Mouse (Mus musculus): ENCODE measurements around the gene Nxph1. TPM values are rescaled to one million over a fixed set of nuclear protein-coding genes. Genes with fewer than 3 reads are reported as not detected.
A peak's percentile ranks its signal among the peaks of the same experiment; 100 is the strongest.

The Nxph1 gene
- polyA plus RNA-seq (2016; fragmentation: Nextera tagmentation; extraction: Ambion mirVana) = 15.7 and 16.5 TPM in 2 replicates

GRCm38 (mm10) chr6:8948131-8948470 is at the start of gene Nxph1:
Gene Nxph1, plus strand, starts transcription at chr6:8948431.
- Histone ChIP-seq H3K4me1 (peaks cover 29% of the 10 kb centered on the region), H3K27me3 (peaks cover 59% of the 10 kb centered on the region), H3K27ac (replicated peaks) (peak within 1 kb of the TSS; percentile 63; the same call in 1 of the 2 replicates), H3K9me3 (no peaks in the 10 kb centered on the region), H3K9ac (replicated peaks) (peak within 1 kb of the TSS; percentile 59), H3K4me3 (peak within 1 kb of the TSS; percentile 51), H3K4me2 (replicated peaks) (peak within 1 kb of the TSS; percentile 93), H3K36me3 (no peaks in the 10 kb centered on the region)
- WGBS = under 1% methylated on average over 16 of the region's 16 CpGs
- peak; percentile 16 for ATAC-seq (ENCODE audit: low FRiP score, low read depth)

- Histone ChIP-seq H3K9me3 (no peaks in the 10 kb centered on the region), H3K4me1 (peaks cover 16% of the 10 kb centered on the region), H3K9ac (replicated peaks) (no peak overlapping the region), H3K4me2 (replicated peaks) (no peak overlapping the region), H3K27ac (replicated peaks) (no peak overlapping the region; the same call in 1 of the 2 replicates), H3K27me3 (no peaks in the 10 kb centered on the region), H3K4me3 (no peak overlapping the region), H3K36me3 (no peaks in the 10 kb centered on the region)
- WGBS = 46% methylated on average over 7 of the region's 7 CpGs
- no peak for ATAC-seq (ENCODE audit: low FRiP score, low read depth)
These were observed 48.1 kb upstream of the Nxph1 start for GRCm38 (mm10) chr6:8900021-8900728.

DNA sequence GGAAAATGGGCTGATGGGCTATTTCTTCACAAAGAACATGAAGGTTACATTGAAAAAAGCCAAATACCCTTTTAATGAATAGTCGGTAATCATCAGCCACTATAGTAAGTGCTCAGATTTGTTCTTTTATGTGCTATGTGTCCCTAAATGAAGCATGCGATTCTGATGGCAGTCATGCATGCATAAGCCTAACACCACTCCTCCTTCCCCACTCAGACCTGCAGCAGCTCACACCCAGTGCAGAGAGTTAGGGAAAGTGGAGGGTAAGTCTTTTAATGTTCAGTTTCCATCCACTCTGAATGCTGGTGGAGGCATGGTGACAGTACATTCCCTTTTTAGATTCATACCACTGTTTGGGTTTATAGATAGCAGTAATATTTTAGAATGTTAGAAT is 47.5 kb upstream of the Nxph1 start:
- Histone ChIP-seq H3K4me1 (peaks cover 16% of the 10 kb centered on the region), H3K27me3 (no peaks in the 10 kb centered on the region), H3K4me3 (no peak overlapping the region), H3K4me2 (replicated peaks) (no peak overlapping the region), H3K9ac (replicated peaks) (no peak overlapping the region), H3K9me3 (no peaks in the 10 kb centered on the region), H3K36me3 (no peaks in the 10 kb centered on the region), H3K27ac (replicated peaks) (no peak overlapping the region; the same call in 1 of the 2 replicates)
- WGBS = 18% methylated on average over 2 of the region's 2 CpGs
- ATAC-seq (ENCODE audit: low FRiP score, low read depth) = no peak

DNA sequence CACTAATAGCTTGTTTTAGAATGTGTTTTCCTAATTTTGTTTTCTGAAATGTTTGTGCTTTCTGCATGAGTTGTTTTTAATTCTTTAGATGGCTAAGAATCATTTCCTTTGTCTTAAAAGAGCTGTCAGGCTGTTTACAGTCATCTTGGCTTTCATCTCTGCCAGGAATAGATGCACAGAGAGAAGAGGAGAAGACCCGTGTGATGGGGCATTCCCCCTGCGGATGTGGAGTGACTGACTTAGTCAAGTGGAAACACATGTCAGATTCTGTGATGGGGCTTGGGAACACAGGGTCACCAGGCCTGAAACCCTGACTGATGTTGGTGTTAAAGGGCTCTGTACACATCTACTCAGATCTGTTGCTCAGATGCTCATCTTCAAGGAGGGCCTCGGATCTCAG is 40.3 kb upstream of the Nxph1 start:
- no peak overlapping the region for H3K4me2 ChIP-seq (replicated peaks)
- no peak for ATAC-seq (ENCODE audit: low FRiP score, low read depth)
- WGBS = 63% methylated on average over 3 of the region's 3 CpGs
- H3K4me1 ChIP-seq = no peaks in the 10 kb centered on the region
- no peak overlapping the region for H3K27ac ChIP-seq (replicated peaks)
- no peak overlapping the region for H3K4me3 ChIP-seq
- H3K27me3 ChIP-seq = no peaks in the 10 kb centered on the region
- no peaks in the 10 kb centered on the region for H3K36me3 ChIP-seq
- H3K9me3 ChIP-seq = no peaks in the 10 kb centered on the region
- no peak overlapping the region for H3K9ac ChIP-seq (replicated peaks)

- no peak overlapping the region for H3K9ac ChIP-seq (replicated peaks)
- H3K27me3 ChIP-seq = no peaks in the 10 kb centered on the region
- H3K36me3 ChIP-seq = no peaks in the 10 kb centered on the region
- H3K9me3 ChIP-seq = no peaks in the 10 kb centered on the region
- H3K27ac ChIP-seq (replicated peaks) = no peak overlapping the region
- no peak overlapping the region for H3K4me3 ChIP-seq
- ATAC-seq (ENCODE audit: low FRiP score, low read depth) = no peak
- H3K4me1 ChIP-seq = no peaks in the 10 kb centered on the region
- no peak overlapping the region for H3K4me2 ChIP-seq (replicated peaks)
These were observed 34.8 kb upstream of the Nxph1 start for GRCm38 (mm10) chr6:8913404-8913803.

DNA sequence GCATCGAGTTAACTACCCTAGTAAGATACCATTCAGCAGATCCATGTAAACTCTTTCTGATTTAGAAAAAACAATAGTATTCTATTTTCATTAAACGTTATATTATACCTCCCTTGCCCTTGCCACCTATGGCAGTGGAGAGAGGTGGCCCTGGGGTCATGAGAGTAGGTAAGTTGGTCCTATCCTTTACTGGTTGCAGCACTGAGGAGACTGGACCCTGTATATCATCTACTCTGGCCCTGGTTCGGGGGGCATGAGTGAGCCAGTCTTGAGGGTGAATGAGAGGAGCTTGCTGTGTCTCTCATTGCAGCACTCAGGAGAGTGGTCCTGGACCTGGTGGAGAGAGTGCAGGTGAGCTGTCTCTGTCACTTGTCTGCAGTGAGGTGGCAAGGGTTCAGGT is 33.5 kb upstream of the Nxph1 start:
- no peak overlapping the region for H3K4me3 ChIP-seq
- no peak overlapping the region for H3K27ac ChIP-seq (replicated peaks)
- H3K9me3 ChIP-seq = no peaks in the 10 kb centered on the region
- ATAC-seq (ENCODE audit: low FRiP score, low read depth) = no peak
- H3K4me1 ChIP-seq = no peaks in the 10 kb centered on the region
- WGBS = 83% methylated on average over 3 of the region's 3 CpGs
- no peaks in the 10 kb centered on the region for H3K27me3 ChIP-seq
- no peak overlapping the region for H3K4me2 ChIP-seq (replicated peaks)
- H3K9ac ChIP-seq (replicated peaks) = no peak overlapping the region
- H3K36me3 ChIP-seq = no peaks in the 10 kb centered on the region

- H3K4me3 ChIP-seq = no peak overlapping the region
- no peak for ATAC-seq (ENCODE audit: low FRiP score, low read depth)
- no peak overlapping the region for H3K27ac ChIP-seq (replicated peaks)
- no peaks in the 10 kb centered on the region for H3K4me1 ChIP-seq
- WGBS = 88% methylated on average over 6 of the region's 6 CpGs
- H3K4me2 ChIP-seq (replicated peaks) = no peak overlapping the region
- H3K36me3 ChIP-seq = no peaks in the 10 kb centered on the region
- H3K9me3 ChIP-seq = no peaks in the 10 kb centered on the region
- no peaks in the 10 kb centered on the region for H3K27me3 ChIP-seq
- no peak overlapping the region for H3K9ac ChIP-seq (replicated peaks)
These were observed 23.8 kb upstream of the Nxph1 start for GRCm38 (mm10) chr6:8924481-8924880.

- Histone ChIP-seq H3K36me3 (no peaks in the 10 kb centered on the region), H3K4me1 (no peaks in the 10 kb centered on the region), H3K4me2 (replicated peaks) (no peak overlapping the region), H3K9me3 (no peaks in the 10 kb centered on the region), H3K4me3 (no peak overlapping the region), H3K9ac (replicated peaks) (no peak overlapping the region), H3K27me3 (no peaks in the 10 kb centered on the region), H3K27ac (replicated peaks) (no peak overlapping the region)
- 45% methylated on average over 5 of the region's 5 CpGs for WGBS
- ATAC-seq (ENCODE audit: low FRiP score, low read depth) = no peak; the same call in 1 of the 2 replicates
These were observed 13.0 kb upstream of the Nxph1 start for GRCm38 (mm10) chr6:8935241-8935640.

- WGBS = 19% methylated on average over 5 of the region's 5 CpGs
- Histone ChIP-seq H3K9ac (replicated peaks) (no peak overlapping the region), H3K4me3 (no peak overlapping the region), H3K9me3 (no peaks in the 10 kb centered on the region), H3K4me1 (no peaks in the 10 kb centered on the region), H3K27me3 (no peaks in the 10 kb centered on the region), H3K4me2 (replicated peaks) (0 out of 2 replicates have a peak overlapping the region, but pooled peaks have one; percentile 22), H3K36me3 (no peaks in the 10 kb centered on the region), H3K27ac (replicated peaks) (no peak overlapping the region)
- peak; percentile 77 for ATAC-seq (ENCODE audit: low FRiP score, low read depth)
These were observed 12.5 kb upstream of the Nxph1 start for GRCm38 (mm10) chr6:8935705-8936104.

- H3K36me3 ChIP-seq = no peaks in the 10 kb centered on the region
- H3K4me3 ChIP-seq = no peak overlapping the region
- no peaks in the 10 kb centered on the region for H3K27me3 ChIP-seq
- no peaks in the 10 kb centered on the region for H3K9me3 ChIP-seq
- 0 out of 2 replicates have a peak overlapping the region, but pooled peaks have one; percentile 22 for H3K4me2 ChIP-seq (replicated peaks)
- 25% methylated on average over 4 of the region's 4 CpGs for WGBS
- H3K27ac ChIP-seq (replicated peaks) = no peak overlapping the region
- peak; percentile 28 for ATAC-seq (ENCODE audit: low FRiP score, low read depth)
- no peak overlapping the region for H3K9ac ChIP-seq (replicated peaks)
- H3K4me1 ChIP-seq = no peaks in the 10 kb centered on the region
These were observed 12.1 kb upstream of the Nxph1 start for GRCm38 (mm10) chr6:8936168-8936567.

DNA sequence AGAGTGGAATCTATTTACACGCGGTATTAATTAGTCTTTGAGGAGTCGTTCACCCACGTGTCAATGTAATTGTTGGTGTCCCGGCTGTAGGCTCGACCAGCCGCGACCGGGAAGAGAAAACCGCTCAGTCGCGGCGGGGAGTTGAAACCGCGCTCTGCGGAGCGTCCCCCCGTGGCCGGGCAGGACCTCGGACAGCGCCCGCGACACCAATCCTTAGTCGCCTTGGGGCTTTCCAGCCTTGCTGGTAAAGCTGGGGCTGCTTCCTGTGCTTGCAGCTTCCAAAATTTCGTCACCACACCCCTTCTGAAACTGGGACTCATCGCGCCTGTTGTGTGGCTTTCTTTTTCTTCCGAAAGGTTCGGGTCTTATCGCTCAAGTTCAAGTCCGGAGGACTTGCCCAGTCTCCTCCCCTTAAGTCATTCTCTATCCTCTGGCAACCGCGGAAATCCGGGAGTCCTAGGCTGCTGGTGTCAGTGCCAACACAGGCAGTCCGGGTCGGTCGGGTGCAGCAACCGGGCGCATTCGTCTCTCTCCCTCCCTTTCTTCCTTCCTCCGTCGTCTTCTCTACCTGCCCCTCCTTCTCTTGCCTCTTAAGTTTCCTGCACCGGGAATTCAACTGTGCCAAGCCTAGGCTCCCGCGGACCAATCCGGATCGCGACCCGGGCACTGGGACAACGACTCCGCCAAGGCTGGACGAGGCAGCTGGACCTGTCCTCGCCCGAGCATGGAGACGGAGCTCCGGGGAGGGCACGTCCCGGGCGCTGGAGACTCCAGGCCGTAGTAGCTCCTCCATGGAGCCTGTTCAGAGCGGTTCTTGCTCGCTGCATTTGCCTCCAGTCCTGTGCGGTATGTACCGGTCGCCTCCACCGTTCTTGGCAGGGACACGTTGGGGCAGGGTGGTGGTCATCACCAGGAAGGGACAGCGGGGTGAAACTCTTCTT is 510 bp downstream of the Nxph1 start:
- Histone ChIP-seq H3K9me3 (no peaks in the 10 kb centered on the region), H3K27me3 (peaks cover 62% of the 10 kb centered on the region), H3K4me3 (peak overlapping the region; percentile 51), H3K4me2 (replicated peaks) (peak overlapping the region; percentile 93), H3K36me3 (no peaks in the 10 kb centered on the region), H3K4me1 (peaks cover 29% of the 10 kb centered on the region), H3K27ac (replicated peaks) (peak overlapping the region; percentile 63; the same call in 1 of the 2 replicates), H3K9ac (replicated peaks) (peak overlapping the region; percentile 59)
- WGBS = under 1% methylated on average over 68 of the region's 68 CpGs
- peak; percentile 68 for ATAC-seq (ENCODE audit: low FRiP score, low read depth)

DNA sequence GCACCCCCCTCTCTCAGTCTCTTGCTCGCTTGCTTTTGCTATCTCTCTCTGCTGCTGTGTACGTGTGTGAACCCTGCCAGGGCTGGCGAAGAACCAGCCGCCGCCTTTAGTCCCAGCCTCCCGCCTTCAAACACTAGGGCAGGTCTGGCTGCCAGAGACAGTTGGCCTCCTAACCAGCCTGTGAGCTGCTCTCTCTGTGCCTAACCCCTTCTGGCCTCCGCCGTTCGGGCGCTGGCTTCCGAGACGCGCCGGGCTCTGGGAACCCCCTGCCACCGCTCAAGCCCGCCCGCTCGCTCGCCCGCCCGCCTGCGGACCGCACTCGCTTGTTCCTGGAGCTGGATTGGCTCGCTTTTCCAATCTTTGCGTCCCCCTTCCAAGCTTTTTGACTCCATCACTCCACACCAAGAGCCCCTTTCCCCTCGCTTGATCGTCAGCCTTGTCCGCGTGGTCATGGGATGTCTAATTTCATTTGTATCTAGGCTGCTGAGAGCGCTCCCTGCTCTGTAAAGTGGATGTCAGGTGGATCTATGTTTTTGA is 1.5 kb downstream of the Nxph1 start:
- Histone ChIP-seq H3K36me3 (no peaks in the 10 kb centered on the region), H3K4me2 (replicated peaks) (peak overlapping the region; percentile 93), H3K27ac (replicated peaks) (peak overlapping the region; percentile 63), H3K4me3 (peak overlapping the region; percentile 51), H3K4me1 (peaks cover 29% of the 10 kb centered on the region), H3K27me3 (peaks cover 72% of the 10 kb centered on the region), H3K9me3 (no peaks in the 10 kb centered on the region), H3K9ac (replicated peaks) (peak overlapping the region; percentile 59)
- under 1% methylated on average over 31 of the region's 31 CpGs for WGBS
- ATAC-seq (ENCODE audit: low FRiP score, low read depth) = peak; percentile 68

Measured in midbrain, embryonic 12.5 days (tissue).